Mouse (Mus musculus): ENCODE data around the gene 2310057N15Rik. TPM values are rescaled to one million over a fixed set of nuclear protein-coding genes. Genes with fewer than 3 reads are reported as not detected.
"Not testable (repeated sequence)": the region's sequence is repeated elsewhere in the genome, so short reads cannot be mapped to it uniquely, and the experiment has no call there.

The 2310057N15Rik gene
- polyA plus RNA-seq (2012; rRNA removed) = not detected in 2 replicates
- polyA plus RNA-seq (2014; fragmentation: Nextera tagmentation; extraction: Ambion mirVana) = not detected in 2 replicates

DNA sequence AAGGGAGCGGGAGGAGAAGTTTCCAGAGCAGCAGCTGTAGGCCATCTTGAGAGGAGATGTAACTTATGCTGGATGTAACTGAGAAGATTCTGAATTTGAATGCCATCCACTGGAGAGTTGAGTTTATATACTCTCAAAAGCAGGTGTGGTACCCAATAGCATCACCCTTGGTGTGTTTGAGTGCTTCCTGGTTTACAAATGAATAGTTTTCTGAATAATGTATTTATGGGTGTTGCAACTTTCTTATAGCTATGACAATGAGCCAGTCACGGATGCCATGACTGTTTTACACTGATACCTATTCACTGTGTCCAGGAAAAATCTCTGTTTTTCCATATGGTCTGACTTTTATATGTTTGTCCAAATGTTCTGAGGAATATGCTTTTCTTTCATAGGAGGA lies at the start of gene 2310057N15Rik:
TSS of gene 2310057N15Rik (minus strand) at position 101 of the 400 bp plus-strand sequence.
- Histone ChIP-seq H3K4me2 (replicated peaks; ENCODE audit: low read depth, low read length, severe bottlenecking) (no peak within 1 kb of the TSS), H3K4me3 (replicated peaks; ENCODE audit: low read length) (no peak within 1 kb of the TSS), H3K9me3 (ENCODE audit: control insufficient read depth, low read length) (no peaks in the 10 kb centered on the region), H3K36me3 (ENCODE audit: control insufficient read depth, insufficient read depth, low read length) (no peaks in the 10 kb centered on the region), H3K27me3 (ENCODE audit: control insufficient read depth, insufficient read depth, low read length) (no peaks in the 10 kb centered on the region), H3K4me1 (ENCODE audit: control insufficient read depth, insufficient read depth, low read length) (no peaks in the 10 kb centered on the region), H3K27ac (replicated peaks; ENCODE audit: low read depth, low read length) (no peak within 1 kb of the TSS), H3K9ac (ENCODE audit: low read depth, low read length, severe bottlenecking) (no peak within 1 kb of the TSS)
- no peak for ATAC-seq (ENCODE audit: low FRiP score, low read depth)
- no peak for TF ChIP-seq POLR2A (IDR thresholded peaks at IDR 0.05; ENCODE audit: borderline replicate concordance, extremely low read depth, insufficient read depth, insufficient read length)
- WGBS = 82% methylated on average over 2 of the region's 2 CpGs
- DNase-seq (ENCODE audit: low spot score) = no peak

DNA sequence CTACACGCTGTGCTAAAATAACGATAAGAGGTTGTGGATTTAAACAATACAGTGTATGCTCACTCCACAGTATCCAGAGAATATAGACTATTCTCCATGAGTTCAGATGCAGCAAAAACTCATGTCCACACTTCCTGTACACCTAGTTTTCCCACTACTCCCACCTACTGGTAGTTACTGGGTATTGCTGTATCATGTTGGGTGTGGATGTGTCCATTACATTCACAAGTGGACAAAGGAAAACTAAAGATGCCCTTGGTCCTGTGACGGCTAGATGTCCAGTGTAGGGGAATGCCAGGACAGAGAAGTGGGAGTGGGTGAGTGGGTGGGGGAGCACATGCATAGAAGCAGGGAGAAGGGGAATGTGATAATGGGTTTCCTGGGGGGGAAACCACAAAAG lies 49.7 kb upstream of the 2310057N15Rik start:
- H3K9me3 ChIP-seq (ENCODE audit: control insufficient read depth, low read length) = no peaks in the 10 kb centered on the region
- H3K4me1 ChIP-seq (ENCODE audit: control insufficient read depth, insufficient read depth, low read length) = no peaks in the 10 kb centered on the region
- 83% methylated on average over 3 of the region's 3 CpGs for WGBS
- ATAC-seq (ENCODE audit: low FRiP score, low read depth) (no peak), DNase-seq (ENCODE audit: low spot score) (no peak)
- H3K27me3 ChIP-seq (ENCODE audit: control insufficient read depth, insufficient read depth, low read length) = no peaks in the 10 kb centered on the region
- TF ChIP-seq POLR2A (IDR thresholded peaks at IDR 0.05; ENCODE audit: borderline replicate concordance, extremely low read depth, insufficient read depth, insufficient read length) = no peak
- H3K9ac ChIP-seq (ENCODE audit: low read depth, low read length, severe bottlenecking) = no peak overlapping the region
- no peaks in the 10 kb centered on the region for H3K36me3 ChIP-seq (ENCODE audit: control insufficient read depth, insufficient read depth, low read length)
- H3K27ac ChIP-seq (replicated peaks; ENCODE audit: low read depth, low read length) = no peak overlapping the region
- H3K4me3 ChIP-seq (replicated peaks; ENCODE audit: low read length) = no peak overlapping the region
- no peak overlapping the region for H3K4me2 ChIP-seq (replicated peaks; ENCODE audit: low read depth, low read length, severe bottlenecking)

DNA sequence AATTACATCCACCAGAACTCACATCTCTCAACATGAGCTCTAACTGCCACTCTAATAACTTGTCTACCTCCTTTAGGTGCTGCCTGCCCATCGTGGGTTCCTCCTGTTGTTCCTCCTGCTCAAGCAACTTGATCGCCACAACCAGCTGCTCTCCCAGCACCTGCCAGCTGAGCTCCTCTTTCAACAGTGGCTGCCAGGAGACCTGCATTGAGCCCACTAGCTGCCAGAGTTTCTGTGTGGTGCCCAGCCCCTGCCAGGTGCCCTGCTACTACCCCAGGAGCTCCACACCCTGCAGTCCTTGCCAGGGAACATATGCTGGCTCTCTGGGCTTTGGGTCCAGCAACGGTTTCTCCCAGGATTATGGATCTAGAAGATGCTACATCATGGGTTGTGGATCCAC lies 46.1 kb upstream of the 2310057N15Rik start, which contains the start of gene Krtap15:
TSS of gene Krtap15 (plus strand) at position 150 of the 400 bp plus-strand sequence.
- ATAC-seq (ENCODE audit: low FRiP score, low read depth) (no peak), DNase-seq (ENCODE audit: low spot score) (no peak)
- no peak within 1 kb of the TSS for H3K27ac ChIP-seq (replicated peaks; ENCODE audit: low read depth, low read length)
- no peak for TF ChIP-seq POLR2A (IDR thresholded peaks at IDR 0.05; ENCODE audit: borderline replicate concordance, extremely low read depth, insufficient read depth, insufficient read length)
- H3K9me3 ChIP-seq (ENCODE audit: control insufficient read depth, low read length) = no peaks in the 10 kb centered on the region
- no peak within 1 kb of the TSS for H3K4me3 ChIP-seq (replicated peaks; ENCODE audit: low read length)
- H3K4me1 ChIP-seq (ENCODE audit: control insufficient read depth, insufficient read depth, low read length) = no peaks in the 10 kb centered on the region
- no peaks in the 10 kb centered on the region for H3K36me3 ChIP-seq (ENCODE audit: control insufficient read depth, insufficient read depth, low read length)
- no peaks in the 10 kb centered on the region for H3K27me3 ChIP-seq (ENCODE audit: control insufficient read depth, insufficient read depth, low read length)
- no peak within 1 kb of the TSS for H3K4me2 ChIP-seq (replicated peaks; ENCODE audit: low read depth, low read length, severe bottlenecking)
- 85% methylated on average over 3 of the region's 3 CpGs for WGBS
- H3K9ac ChIP-seq (ENCODE audit: low read depth, low read length, severe bottlenecking) = no peak within 1 kb of the TSS

DNA sequence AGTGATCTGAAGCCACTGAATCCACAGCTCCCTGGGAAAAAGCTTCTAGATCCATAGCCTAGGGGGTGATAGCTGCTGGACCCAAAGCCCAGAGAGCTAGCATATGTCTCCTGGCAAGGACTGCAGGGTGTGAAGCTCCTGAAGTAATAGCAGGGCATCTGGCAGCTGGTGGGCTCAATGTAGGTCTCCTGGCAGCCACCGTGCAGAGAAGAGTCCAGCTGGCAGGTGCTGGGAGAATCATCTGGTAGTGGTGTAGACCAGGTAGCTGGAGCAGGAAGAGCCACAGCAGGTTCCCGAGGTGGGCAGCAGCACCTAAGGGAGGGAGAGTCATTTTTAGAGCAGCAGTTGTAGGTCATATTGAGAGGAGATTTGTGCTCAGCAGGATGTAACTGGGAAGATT lies 37.8 kb upstream of the 2310057N15Rik start, which contains the start of gene Gm20741:
TSS of gene Gm20741 (minus strand) at position 394 of the 400 bp plus-strand sequence.
- no peak within 1 kb of the TSS for H3K27ac ChIP-seq (replicated peaks; ENCODE audit: low read depth, low read length)
- no peak within 1 kb of the TSS for H3K4me2 ChIP-seq (replicated peaks; ENCODE audit: low read depth, low read length, severe bottlenecking)
- TF ChIP-seq POLR2A (IDR thresholded peaks at IDR 0.05; ENCODE audit: borderline replicate concordance, extremely low read depth, insufficient read depth, insufficient read length) = no peak
- no peaks in the 10 kb centered on the region for H3K36me3 ChIP-seq (ENCODE audit: control insufficient read depth, insufficient read depth, low read length)
- DNase-seq (ENCODE audit: low spot score) = no peak
- ATAC-seq (ENCODE audit: low FRiP score, low read depth) = no peak
- H3K4me1 ChIP-seq (ENCODE audit: control insufficient read depth, insufficient read depth, low read length) = no peaks in the 10 kb centered on the region
- H3K9ac ChIP-seq (ENCODE audit: low read depth, low read length, severe bottlenecking) = no peak within 1 kb of the TSS
- no peaks in the 10 kb centered on the region for H3K9me3 ChIP-seq (ENCODE audit: control insufficient read depth, low read length)
- H3K27me3 ChIP-seq (ENCODE audit: control insufficient read depth, insufficient read depth, low read length) = no peaks in the 10 kb centered on the region
- 80% methylated on average over 2 of the region's 2 CpGs for WGBS
- no peak within 1 kb of the TSS for H3K4me3 ChIP-seq (replicated peaks; ENCODE audit: low read length)

DNA sequence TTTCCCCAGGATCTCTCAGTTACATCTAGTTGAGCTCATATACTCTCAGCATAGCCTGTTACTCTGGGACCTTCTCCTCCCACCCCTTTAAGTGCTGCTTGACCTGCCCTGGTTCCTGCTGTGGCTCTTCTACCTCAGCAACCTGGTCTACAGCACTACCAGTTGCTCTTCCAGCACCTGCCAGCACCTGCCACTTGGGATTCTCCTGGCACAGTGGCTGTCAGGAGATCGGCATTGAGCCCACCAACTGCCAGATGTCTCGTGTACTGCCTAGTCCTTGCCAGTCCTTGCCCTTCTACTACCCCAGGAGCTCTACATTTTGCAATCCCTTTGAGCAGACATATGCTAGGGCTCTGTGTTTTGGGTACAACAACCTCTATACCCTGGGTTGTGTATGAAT lies 12.8 kb upstream of the 2310057N15Rik start:
- H3K9ac ChIP-seq (ENCODE audit: low read depth, low read length, severe bottlenecking) = no peak overlapping the region
- 76% methylated on average over 2 of the region's 2 CpGs for WGBS
- H3K27me3 ChIP-seq (ENCODE audit: control insufficient read depth, insufficient read depth, low read length) = no peaks in the 10 kb centered on the region
- no peak for DNase-seq (ENCODE audit: low spot score)
- H3K9me3 ChIP-seq (ENCODE audit: control insufficient read depth, low read length) = no peaks in the 10 kb centered on the region
- H3K4me2 ChIP-seq (replicated peaks; ENCODE audit: low read depth, low read length, severe bottlenecking) = no peak overlapping the region
- H3K4me3 ChIP-seq (replicated peaks; ENCODE audit: low read length) = no peak overlapping the region
- no peak overlapping the region for H3K27ac ChIP-seq (replicated peaks; ENCODE audit: low read depth, low read length)
- no peak for TF ChIP-seq POLR2A (IDR thresholded peaks at IDR 0.05; ENCODE audit: borderline replicate concordance, extremely low read depth, insufficient read depth, insufficient read length)
- H3K36me3 ChIP-seq (ENCODE audit: control insufficient read depth, insufficient read depth, low read length) = no peaks in the 10 kb centered on the region
- no peaks in the 10 kb centered on the region for H3K4me1 ChIP-seq (ENCODE audit: control insufficient read depth, insufficient read depth, low read length)
- no peak for ATAC-seq (ENCODE audit: low FRiP score, low read depth)

DNA sequence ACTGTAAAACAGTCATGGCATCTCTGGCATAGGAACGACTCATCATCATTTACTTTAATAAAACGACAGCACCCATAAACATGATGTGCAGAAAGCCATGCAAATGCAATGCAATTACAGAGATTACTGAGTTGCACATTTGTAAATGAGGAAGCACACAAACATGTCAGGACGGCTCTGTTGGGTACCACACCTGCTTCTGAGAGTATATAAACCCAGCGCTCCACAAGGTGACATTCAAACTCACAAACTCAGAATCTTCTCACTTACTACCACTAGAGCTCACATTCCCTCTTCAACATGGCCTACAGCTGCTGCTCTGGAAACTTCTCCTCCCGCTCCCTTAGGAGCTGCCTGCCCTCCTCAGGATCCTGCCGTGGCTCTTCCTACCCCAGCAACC lies 3.6 kb upstream of the 2310057N15Rik start, which contains the start of gene Gm5965:
TSS of gene Gm5965 (plus strand) at position 301 of the 400 bp plus-strand sequence.
- Histone ChIP-seq H3K9me3 (ENCODE audit: control insufficient read depth, low read length) (no peaks in the 10 kb centered on the region), H3K36me3 (ENCODE audit: control insufficient read depth, insufficient read depth, low read length) (no peaks in the 10 kb centered on the region), H3K4me2 (replicated peaks; ENCODE audit: low read depth, low read length, severe bottlenecking) (no peak within 1 kb of the TSS), H3K27me3 (ENCODE audit: control insufficient read depth, insufficient read depth, low read length) (no peaks in the 10 kb centered on the region), H3K4me3 (replicated peaks; ENCODE audit: low read length) (no peak within 1 kb of the TSS), H3K27ac (replicated peaks; ENCODE audit: low read depth, low read length) (no peak within 1 kb of the TSS), H3K4me1 (ENCODE audit: control insufficient read depth, insufficient read depth, low read length) (no peaks in the 10 kb centered on the region), H3K9ac (ENCODE audit: low read depth, low read length, severe bottlenecking) (no peak within 1 kb of the TSS)
- no peak for DNase-seq (ENCODE audit: low spot score)
- TF ChIP-seq POLR2A (IDR thresholded peaks at IDR 0.05; ENCODE audit: borderline replicate concordance, extremely low read depth, insufficient read depth, insufficient read length) = no peak
- no peak for ATAC-seq (ENCODE audit: low FRiP score, low read depth)
- 82% methylated on average over 5 of the region's 6 CpGs for WGBS

DNA sequence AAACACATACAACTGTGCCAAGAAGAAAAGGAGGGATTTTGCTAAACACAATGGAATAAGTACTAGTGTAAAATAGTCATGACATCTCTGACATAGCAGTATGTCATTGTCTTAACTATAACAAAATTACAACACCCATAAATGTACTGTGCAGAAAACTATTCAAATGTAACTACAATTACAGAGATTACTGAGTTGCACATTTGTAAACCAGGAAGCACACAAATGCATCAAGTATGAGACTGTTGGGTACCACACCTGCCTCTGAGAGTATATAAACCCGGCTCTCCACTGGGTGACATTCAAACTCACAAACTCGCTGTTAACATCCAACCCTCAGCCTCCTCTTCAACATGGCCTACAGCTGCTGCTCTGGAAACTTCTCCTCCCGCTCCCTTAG lies 15.5 kb downstream of the 2310057N15Rik start, which contains the start of gene 2310034C09Rik:
TSS of gene 2310034C09Rik (plus strand) at position 301 of the 400 bp plus-strand sequence.
- H3K27ac ChIP-seq (replicated peaks; ENCODE audit: low read depth, low read length); H3K36me3 ChIP-seq (ENCODE audit: control insufficient read depth, insufficient read depth, low read length); DNase-seq (ENCODE audit: low spot score); H3K4me2 ChIP-seq (replicated peaks; ENCODE audit: low read depth, low read length, severe bottlenecking); H3K27me3 ChIP-seq (ENCODE audit: control insufficient read depth, insufficient read depth, low read length); H3K9ac ChIP-seq (ENCODE audit: low read depth, low read length, severe bottlenecking); H3K4me1 ChIP-seq (ENCODE audit: control insufficient read depth, insufficient read depth, low read length); H3K4me3 ChIP-seq (replicated peaks; ENCODE audit: low read length); ATAC-seq (ENCODE audit: low FRiP score, low read depth); H3K9me3 ChIP-seq (ENCODE audit: control insufficient read depth, low read length): not testable (repeated sequence)
- 82% methylated on average over 3 of the region's 3 CpGs for WGBS

DNA sequence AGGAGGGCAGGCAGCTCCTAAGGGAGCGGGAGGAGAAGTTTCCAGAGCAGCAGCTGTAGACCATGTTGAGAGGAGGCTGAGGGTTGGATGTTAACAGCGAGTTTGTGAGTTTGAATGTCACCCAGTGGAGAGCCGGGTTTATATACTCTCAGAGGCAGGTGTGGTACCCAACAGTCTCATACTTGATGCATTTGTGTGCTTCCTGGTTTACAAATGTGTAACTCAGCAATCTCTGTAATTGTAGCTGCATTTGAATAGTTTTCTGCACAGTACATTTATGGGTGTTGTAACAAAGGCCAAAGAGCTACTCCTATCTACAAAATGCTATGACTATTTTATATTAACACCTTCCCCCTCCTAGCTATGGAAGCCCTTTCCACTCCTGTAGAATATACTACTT lies 22.5 kb downstream of the 2310057N15Rik start, which contains the start of gene Krtap13:
TSS of gene Krtap13 (minus strand) at position 101 of the 400 bp plus-strand sequence.
- H3K9me3 ChIP-seq (ENCODE audit: control insufficient read depth, low read length); H3K27me3 ChIP-seq (ENCODE audit: control insufficient read depth, insufficient read depth, low read length); H3K36me3 ChIP-seq (ENCODE audit: control insufficient read depth, insufficient read depth, low read length); H3K4me1 ChIP-seq (ENCODE audit: control insufficient read depth, insufficient read depth, low read length); H3K4me2 ChIP-seq (replicated peaks; ENCODE audit: low read depth, low read length, severe bottlenecking); ATAC-seq (ENCODE audit: low FRiP score, low read depth); H3K9ac ChIP-seq (ENCODE audit: low read depth, low read length, severe bottlenecking); DNase-seq (ENCODE audit: low spot score); H3K27ac ChIP-seq (replicated peaks; ENCODE audit: low read depth, low read length); H3K4me3 ChIP-seq (replicated peaks; ENCODE audit: low read length): not testable (repeated sequence)
- WGBS = 75% methylated on average over 2 of the region's 3 CpGs

All from limb, embryonic 14.5 days (tissue).